Mouse (Mus musculus) limb, embryonic 12.5 days (tissue): Measurements from ENCODE around the gene Nt5dc3. TPM values are rescaled to one million over a fixed set of nuclear protein-coding genes. Genes with fewer than 3 reads are reported as not detected.

Experiments
- ATAC-seq: fragments of 200-750 bp; cut with Nextera tagmentation; 2 replicates; pipeline ENCODE4 v1.8.0; 2017; ENCODE audit warnings: low read depth, moderate TSS enrichment; ENCODE audit not compliant: insufficient number of reproducible peaks, insufficient read depth, low FRiP score, low TSS enrichment
- H3K27ac ChIP-seq: fragments of 300-500 bp; sonication (generic); 2 replicates; pipeline ENCODE4 v1.5.1; 2016; ENCODE audit warnings: mild to moderate bottlenecking, moderate library complexity
- H3K27me3 ChIP-seq: fragments of 300-500 bp; sonication (generic); 2 replicates; pipeline ENCODE4 v1.6.1; 2016; ENCODE audit warnings: mild to moderate bottlenecking, moderate library complexity
- H3K36me3 ChIP-seq: fragments of 300-500 bp; sonication (generic); 2 replicates; pipeline ENCODE4 v1.6.1; 2016; ENCODE audit warnings: mild to moderate bottlenecking, moderate library complexity
- H3K4me1 ChIP-seq: fragments of 300-500 bp; sonication (generic); replicated peaks from 2 replicates; pipeline ENCODE4 v1.6.1; 2016
- H3K4me2 ChIP-seq: fragments of 300-500 bp; sonication (generic); 2 replicates; pipeline ENCODE4 v1.6.1; 2016; ENCODE audit warnings: mild to moderate bottlenecking, moderate library complexity
- H3K4me3 ChIP-seq: fragments of 300-500 bp; sonication (generic); replicated peaks from 2 replicates; pipeline ENCODE4 v1.5.1; 2016; ENCODE audit warnings: mild to moderate bottlenecking
- H3K9ac ChIP-seq: fragments of 300-500 bp; sonication (generic); replicated peaks from 2 replicates; pipeline ENCODE4 v1.6.1; 2016; ENCODE audit warnings: mild to moderate bottlenecking, moderate library complexity
- H3K9me3 ChIP-seq: fragments of 300-500 bp; sonication (generic); 2 replicates; pipeline ENCODE4 v1.6.1; 2016; ENCODE audit warnings: mild to moderate bottlenecking, moderate library complexity
- WGBS: fragments of 180-500 bp; shearing (Covaris S2); methylation state at CpG from one replicate; pipeline ENCODE4 v1.1.7; 2016; 5-methylcytosine and 5-hydroxymethylcytosine counted together
- polyA plus RNA-seq: library from polyadenylated mRNA; unstranded; fragments of >200 nt; fragmentation: Nextera tagmentation; extraction: Ambion mirVana; gene quantifications from 2 replicates; pipeline ENCODE4 v1.2.1, GENCODE M21; 2016

The Nt5dc3 gene
- polyA plus RNA-seq, 1 experiment from 2014 or later = 0.94 TPM

DNA sequence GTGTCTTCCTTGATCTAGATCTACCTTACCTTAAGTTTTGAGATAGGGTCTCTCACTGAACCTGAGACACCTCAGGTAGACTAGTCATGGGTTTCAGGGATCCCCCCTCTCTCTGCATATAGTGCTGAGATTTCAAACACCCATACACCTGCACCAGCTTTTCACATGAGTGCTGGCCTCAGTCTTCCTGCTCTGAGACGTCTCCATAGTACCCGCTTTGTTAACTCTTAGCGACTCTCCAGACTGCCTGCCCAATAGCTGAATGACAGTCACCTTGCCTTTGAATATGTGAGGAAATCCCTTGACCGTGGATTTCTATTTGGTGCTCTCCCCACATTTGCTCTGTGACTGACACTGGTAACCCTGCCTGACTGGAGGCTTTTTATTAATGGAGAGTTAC, 15.4 kb downstream of the Nt5dc3 start:
- Histone ChIP-seq H3K4me2 (no peak overlapping the region), H3K27me3 (no peaks in the 10 kb centered on the region), H3K4me3 (no peak overlapping the region), H3K27ac (no peak overlapping the region), H3K36me3 (no peaks in the 10 kb centered on the region), H3K9ac (no peak overlapping the region), H3K9me3 (no peaks in the 10 kb centered on the region), H3K4me1 (no peaks in the 10 kb centered on the region)
- no peak for ATAC-seq
- WGBS = 86% methylated on average over 4 of the region's 4 CpGs

DNA sequence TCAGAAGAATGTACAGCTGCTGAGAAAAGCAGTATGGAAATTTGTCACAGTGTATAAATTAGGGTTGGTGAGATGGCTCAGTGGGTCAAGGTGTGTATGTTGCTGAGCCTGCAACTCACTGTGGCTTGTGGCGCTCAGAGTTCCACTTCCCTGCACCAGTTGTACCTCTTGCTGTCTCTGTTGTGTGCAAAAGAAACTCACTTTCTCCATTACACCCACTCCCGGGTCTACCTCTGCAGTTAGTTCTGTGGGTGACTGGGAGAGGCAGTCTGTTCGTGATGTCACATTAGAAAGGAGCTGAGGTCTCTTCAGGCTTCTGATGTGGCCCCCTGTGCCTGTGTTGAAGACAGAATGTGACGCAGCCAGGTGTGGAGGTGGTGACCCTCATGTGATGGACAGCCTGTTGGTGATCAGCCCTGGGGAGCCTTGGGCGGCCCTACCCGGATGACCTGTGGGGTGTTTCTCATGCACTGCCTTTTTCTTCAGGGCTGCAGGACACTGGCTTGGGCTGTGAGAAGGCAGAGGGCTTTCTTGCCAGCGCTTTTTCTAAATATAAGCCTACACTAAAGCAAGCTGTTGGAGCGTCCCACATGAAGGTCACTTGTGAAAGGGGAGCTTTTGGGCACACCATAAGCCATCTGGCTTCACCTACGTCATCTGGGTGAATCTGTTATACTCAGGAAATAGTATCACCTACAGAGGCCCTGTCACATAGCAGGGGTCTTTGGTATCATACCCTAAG, 16.2 kb downstream of the Nt5dc3 start:
- no peak; the same call in 1 of the 2 replicates for ATAC-seq
- 91% methylated on average over 9 of the region's 9 CpGs for WGBS
- Histone ChIP-seq H3K36me3 (no peaks in the 10 kb centered on the region), H3K27me3 (no peaks in the 10 kb centered on the region), H3K9ac (no peak overlapping the region), H3K4me2 (no peak overlapping the region), H3K4me3 (no peak overlapping the region), H3K9me3 (no peaks in the 10 kb centered on the region), H3K4me1 (no peaks in the 10 kb centered on the region), H3K27ac (no peak overlapping the region)

DNA sequence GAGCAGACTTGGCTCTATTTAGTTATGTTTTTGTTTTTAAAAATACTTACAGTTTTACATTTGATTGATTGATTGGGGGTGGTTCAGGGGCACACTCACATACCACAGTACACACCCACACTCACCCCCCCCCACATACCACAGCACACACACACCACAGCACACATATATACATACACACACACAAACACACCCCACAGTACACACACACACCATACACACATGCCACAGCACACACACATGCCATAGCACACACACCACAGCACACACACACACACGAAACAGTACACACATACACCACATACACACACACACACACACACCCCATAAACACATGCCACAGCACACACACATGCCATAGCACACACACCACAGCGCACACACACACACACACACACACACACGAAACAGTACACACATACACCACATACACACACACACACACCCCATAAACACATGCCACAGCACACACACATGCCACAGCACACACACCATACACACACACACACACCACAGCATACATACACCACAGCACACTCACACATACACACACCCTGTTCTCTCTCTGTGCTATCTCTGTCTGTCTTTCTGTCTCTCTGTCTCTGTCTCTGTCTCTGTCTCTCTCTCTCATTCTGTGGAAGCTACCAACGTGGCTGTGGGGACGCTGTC, 17.4 kb downstream of the Nt5dc3 start:
- no peak for ATAC-seq
- 93% methylated on average over 5 of the region's 5 CpGs for WGBS
- no peak overlapping the region for H3K9ac ChIP-seq

DNA sequence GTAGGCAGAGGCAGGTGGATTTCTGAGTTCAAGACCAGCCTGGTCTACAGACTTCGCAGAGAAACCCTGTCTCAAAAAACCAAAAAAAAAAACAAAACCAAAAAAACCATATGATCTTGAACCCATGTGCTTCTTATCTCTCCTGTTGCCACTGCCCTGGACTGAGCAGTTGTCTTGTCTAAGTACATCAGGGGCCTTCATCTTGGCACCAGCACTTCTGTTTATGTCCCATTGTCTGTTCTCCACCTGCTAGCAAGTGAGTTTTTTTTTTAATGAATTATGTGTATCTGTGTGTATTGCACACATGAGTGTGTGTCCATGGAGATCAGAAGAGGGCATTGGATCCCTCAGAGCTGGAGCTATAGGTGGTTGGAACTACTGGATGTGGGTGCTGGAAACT, 28.6 kb downstream of the Nt5dc3 start:
- Histone ChIP-seq H3K4me2 (no peak overlapping the region), H3K27ac (no peak overlapping the region), H3K36me3 (no peaks in the 10 kb centered on the region), H3K9me3 (no peaks in the 10 kb centered on the region), H3K4me3 (no peak overlapping the region), H3K4me1 (peaks cover 6% of the 10 kb centered on the region; the same call in 1 of the 2 replicates), H3K9ac (no peak overlapping the region), H3K27me3 (no peaks in the 10 kb centered on the region)
- no peak for ATAC-seq
- 96% methylated on average over 1 of the region's 1 CpGs for WGBS

More for the DNA sequence above, 17.4 kb downstream of the Nt5dc3 start:
- H3K9me3 ChIP-seq = no peaks in the 10 kb centered on the region
- H3K4me1 ChIP-seq = no peaks in the 10 kb centered on the region
- H3K4me2 ChIP-seq = no peak overlapping the region
- no peak overlapping the region for H3K27ac ChIP-seq
- no peak overlapping the region for H3K4me3 ChIP-seq
- H3K27me3 ChIP-seq = no peaks in the 10 kb centered on the region
- H3K36me3 ChIP-seq = no peaks in the 10 kb centered on the region

DNA sequence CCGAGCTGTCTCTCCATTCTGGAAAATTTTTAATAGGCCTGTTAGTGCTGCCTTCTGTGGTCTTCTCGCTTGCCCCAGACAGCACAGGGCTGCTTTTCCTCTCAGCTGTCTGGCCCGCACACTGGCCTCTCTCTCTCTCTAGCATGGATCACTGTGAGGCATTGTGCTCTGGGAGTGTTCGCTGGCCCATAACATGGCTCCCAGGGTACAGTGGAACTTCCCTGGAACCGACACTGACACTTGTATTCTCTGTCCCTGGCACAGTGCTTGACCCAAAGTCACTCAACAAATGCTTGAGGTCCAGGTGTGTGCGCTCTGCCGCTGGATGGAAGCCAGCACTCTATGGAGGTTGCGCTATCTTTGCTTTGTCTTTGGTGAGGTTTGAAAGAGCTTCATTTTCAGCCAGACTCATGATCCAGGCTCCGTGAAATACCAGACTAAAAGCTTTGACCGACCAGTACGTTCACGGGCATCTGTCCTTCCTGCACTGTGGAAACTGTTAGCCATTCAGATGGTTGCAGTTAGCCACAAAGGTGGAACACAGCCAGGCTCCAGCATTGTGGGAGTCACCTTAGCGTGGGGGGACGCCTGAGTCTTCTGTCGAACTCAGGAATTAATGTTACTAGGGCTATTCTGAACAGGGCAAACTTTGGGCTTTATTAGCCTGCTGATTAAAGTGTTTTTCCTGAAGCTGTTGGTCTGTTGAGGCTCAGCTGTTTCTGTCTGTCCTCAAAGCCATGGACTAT, 29.4 kb downstream of the Nt5dc3 start:
- no peaks in the 10 kb centered on the region for H3K36me3 ChIP-seq
- H3K4me3 ChIP-seq = no peak overlapping the region
- H3K4me2 ChIP-seq = no peak overlapping the region
- no peak for ATAC-seq
- 85% methylated on average over 15 of the region's 15 CpGs for WGBS
- H3K27ac ChIP-seq = peak overlapping the region; percentile 57; the same call in 1 of the 2 replicates
- peaks cover 6% of the 10 kb centered on the region; the same call in 1 of the 2 replicates for H3K4me1 ChIP-seq
- no peaks in the 10 kb centered on the region for H3K27me3 ChIP-seq
- no peak overlapping the region for H3K9ac ChIP-seq
- no peaks in the 10 kb centered on the region for H3K9me3 ChIP-seq

DNA sequence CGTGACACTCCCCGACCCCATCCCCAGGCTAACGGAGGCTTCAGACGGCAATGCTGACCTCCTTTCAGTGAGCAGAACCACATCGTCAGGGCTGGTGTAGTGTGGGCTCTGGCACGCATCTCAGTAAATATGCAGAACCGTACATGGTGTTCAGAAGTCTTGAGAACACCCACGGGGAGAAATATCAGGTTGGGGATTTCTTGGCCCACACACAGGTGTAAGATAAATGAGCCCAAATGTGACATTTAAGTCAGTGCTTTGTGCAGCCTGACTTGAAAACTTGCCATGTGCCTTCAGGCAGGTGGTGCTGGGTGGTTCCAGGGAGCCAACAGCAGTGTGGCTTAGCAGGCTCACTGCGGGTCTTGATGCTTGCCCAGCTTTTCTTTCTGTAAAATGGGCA, 31.2 kb downstream of the Nt5dc3 start:
- no peak overlapping the region for H3K27ac ChIP-seq

DNA sequence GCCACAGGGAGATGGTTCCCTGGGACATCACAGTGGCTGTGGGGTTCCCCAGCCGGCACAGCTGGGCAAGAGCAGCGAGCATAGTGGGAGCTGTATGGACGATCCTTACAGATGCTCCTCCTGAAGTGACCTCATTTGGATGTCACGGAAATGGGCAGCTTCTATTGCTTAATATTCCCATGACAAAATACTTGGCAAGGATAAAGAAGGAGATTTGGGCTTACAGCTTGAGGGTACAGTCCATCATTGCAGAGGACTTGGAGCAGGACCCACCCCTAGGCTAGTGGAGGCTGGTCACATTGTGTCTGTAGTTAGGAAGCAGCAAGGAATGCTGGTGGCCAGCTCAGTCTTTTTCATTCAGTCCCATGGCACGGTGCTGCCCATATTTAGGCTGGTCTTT, 31.8 kb downstream of the Nt5dc3 start:
- no peaks in the 10 kb centered on the region for H3K9me3 ChIP-seq
- H3K27me3 ChIP-seq = 0 out of 2 replicates have a peak, but pooled peaks cover 4% of the 10 kb centered on the region
- peaks cover 20% of the 10 kb centered on the region for H3K4me1 ChIP-seq
- H3K9ac ChIP-seq = no peak overlapping the region
- H3K4me2 ChIP-seq = no peak overlapping the region
- WGBS = 88% methylated on average over 5 of the region's 5 CpGs
- no peak for ATAC-seq
- no peak overlapping the region for H3K4me3 ChIP-seq
- no peak overlapping the region for H3K27ac ChIP-seq
- H3K36me3 ChIP-seq = no peaks in the 10 kb centered on the region

More for the DNA sequence above, 31.2 kb downstream of the Nt5dc3 start:
- Histone ChIP-seq H3K36me3 (no peaks in the 10 kb centered on the region), H3K27me3 (0 out of 2 replicates have a peak, but pooled peaks cover 3% of the 10 kb centered on the region), H3K9ac (no peak overlapping the region), H3K4me2 (no peak overlapping the region), H3K4me3 (no peak overlapping the region), H3K4me1 (peaks cover 19% of the 10 kb centered on the region), H3K9me3 (no peaks in the 10 kb centered on the region)
- no peak for ATAC-seq
- WGBS = 82% methylated on average over 9 of the region's 9 CpGs

DNA sequence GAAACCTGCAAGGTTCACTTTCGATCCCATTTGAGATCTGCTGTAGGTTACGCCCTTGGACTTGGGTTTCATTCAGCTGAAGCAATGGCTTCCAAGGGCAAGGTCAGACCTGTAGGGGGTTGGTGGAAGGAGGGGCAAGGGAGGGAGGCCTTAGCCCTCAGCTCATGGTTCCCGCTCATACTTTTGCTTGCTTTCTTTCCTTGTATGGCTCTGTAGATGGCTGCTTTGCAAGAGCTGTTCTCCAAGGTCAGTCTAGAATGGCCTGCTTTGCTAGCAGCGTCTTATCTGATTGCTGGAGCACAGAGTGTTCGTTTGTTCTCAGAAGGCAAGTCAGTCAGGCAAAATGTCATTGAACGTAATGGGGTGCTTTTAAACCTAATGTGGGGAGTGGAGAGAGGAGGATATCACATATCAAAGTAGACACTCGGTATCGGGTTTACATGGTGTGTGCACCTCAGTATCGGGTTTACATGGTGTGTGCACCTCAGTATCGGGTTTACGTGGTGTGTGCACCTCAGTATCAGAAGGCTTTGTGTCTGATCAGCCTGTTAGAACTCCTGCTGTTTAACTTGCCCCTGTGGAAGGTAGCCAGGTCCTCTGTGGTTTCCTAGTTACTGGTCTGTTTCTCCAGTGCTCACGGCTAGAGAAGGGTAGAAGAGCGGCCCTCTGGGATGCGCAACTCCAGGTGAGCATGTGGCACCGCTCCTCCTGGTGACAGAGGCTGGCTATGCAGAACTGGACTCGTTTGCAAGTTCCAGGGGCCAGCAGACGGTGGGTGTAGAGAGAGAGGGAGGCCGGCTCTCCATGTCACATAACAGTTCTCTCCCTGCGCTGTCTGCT, 35.7 kb downstream of the Nt5dc3 start:
- ATAC-seq = no peak
- WGBS = 61% methylated on average over 19 of the region's 19 CpGs
- no peak overlapping the region for H3K27ac ChIP-seq
- no peaks in the 10 kb centered on the region for H3K9me3 ChIP-seq
- no peaks in the 10 kb centered on the region for H3K36me3 ChIP-seq
- H3K27me3 ChIP-seq = 0 out of 2 replicates have a peak, but pooled peaks cover 4% of the 10 kb centered on the region
- no peak overlapping the region for H3K9ac ChIP-seq
- H3K4me3 ChIP-seq = no peak overlapping the region
- H3K4me1 ChIP-seq = peaks cover 24% of the 10 kb centered on the region
- no peak overlapping the region for H3K4me2 ChIP-seq

DNA sequence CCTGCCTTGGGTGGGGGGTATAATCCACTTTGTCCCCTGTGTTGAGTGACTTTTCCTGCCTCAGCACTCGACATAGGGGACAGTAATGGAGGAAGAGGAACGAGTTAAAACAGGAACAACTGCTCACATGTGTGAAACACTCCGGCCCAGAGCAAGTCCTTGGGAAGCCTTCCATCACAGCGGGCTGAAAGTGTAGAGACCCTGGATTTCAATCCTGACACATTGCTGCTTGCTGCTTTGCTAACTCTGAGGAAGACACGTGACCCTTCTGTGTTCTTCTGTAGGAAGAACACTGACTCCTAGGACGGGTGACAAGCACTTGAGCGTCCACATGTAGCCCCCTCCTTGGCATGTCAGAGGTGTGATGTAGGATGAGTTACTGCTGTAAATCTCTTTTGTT, 36.3 kb downstream of the Nt5dc3 start:
- no peaks in the 10 kb centered on the region for H3K36me3 ChIP-seq
- H3K4me1 ChIP-seq = peaks cover 30% of the 10 kb centered on the region
- H3K9ac ChIP-seq = no peak overlapping the region
- no peak overlapping the region for H3K4me3 ChIP-seq
- 0 out of 2 replicates have a peak, but pooled peaks cover 4% of the 10 kb centered on the region for H3K27me3 ChIP-seq
- no peak for ATAC-seq
- WGBS = 79% methylated on average over 7 of the region's 7 CpGs
- H3K4me2 ChIP-seq = no peak overlapping the region
- H3K27ac ChIP-seq = no peak overlapping the region
- no peaks in the 10 kb centered on the region for H3K9me3 ChIP-seq

DNA sequence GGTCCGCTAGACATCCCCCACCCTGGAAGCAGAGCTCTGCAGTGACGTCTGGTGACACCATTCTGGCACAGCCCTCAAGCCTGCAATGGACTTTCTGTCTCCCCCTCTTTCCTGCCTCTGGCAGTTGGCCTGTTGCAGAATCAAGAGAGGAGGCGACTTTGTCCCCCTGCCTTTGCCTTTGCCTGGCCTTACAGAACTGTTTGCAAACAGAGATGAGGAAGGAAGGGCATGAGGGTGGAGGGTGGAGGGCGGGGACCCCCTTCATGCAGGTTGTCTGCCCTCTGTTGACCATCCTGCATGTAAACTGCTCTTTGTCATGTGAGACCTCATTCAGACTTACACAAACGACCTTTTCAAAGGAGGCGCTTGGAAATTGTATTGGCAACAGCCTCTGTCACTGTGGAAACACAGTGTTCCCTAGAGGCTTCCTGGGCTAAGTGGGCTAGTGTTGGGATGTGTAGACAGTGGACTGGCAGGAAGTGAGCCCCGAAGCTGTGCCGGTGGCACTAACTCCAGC, 40.9 kb downstream of the Nt5dc3 start:
- 42% methylated on average over 8 of the region's 8 CpGs for WGBS
- Histone ChIP-seq H3K4me2 (no peak overlapping the region), H3K36me3 (no peaks in the 10 kb centered on the region), H3K4me3 (no peak overlapping the region), H3K4me1 (peaks cover 24% of the 10 kb centered on the region), H3K27ac (peak overlapping the region; percentile 23; the same call in 1 of the 2 replicates), H3K9ac (no peak overlapping the region), H3K9me3 (no peaks in the 10 kb centered on the region), H3K27me3 (0 out of 2 replicates have a peak, but pooled peaks cover 4% of the 10 kb centered on the region)
- ATAC-seq = no peak
